Mouse (Mus musculus): ENCODE results near the gene Sh2b1. TPM values are rescaled to one million over a fixed set of nuclear protein-coding genes. Genes with fewer than 3 reads are reported as not detected.

Gene Sh2b1
- polyA plus RNA-seq, 1 experiment: not detected

GRCm38 (mm10) chr7:126463004-126463403 lies 12.2 kb downstream of the Sh2b1 start, which contains the start of gene Atp2a1:
Gene Atp2a1, minus strand, starts transcription at chr7:126463108.
- Histone ChIP-seq H3K4me1 (ENCODE audit: control insufficient read depth, insufficient read depth, low read length) (peaks cover 15% of the 10 kb centered on the region; the same call in 1 of the 2 replicates), H3K27ac (ENCODE audit: insufficient read depth, low read depth, low read length) (no peak within 1 kb of the TSS), H3K4me3 (ENCODE audit: insufficient read depth, low read depth, low read length) (no peak within 1 kb of the TSS)
- 60% methylated on average over 5 of the region's 5 CpGs for WGBS
- no peak for TF ChIP-seq POLR2A (IDR thresholded peaks at IDR 0.05; ENCODE audit: insufficient read depth, low read depth, low read length)
- no peak for TF ChIP-seq CTCF (IDR thresholded peaks at IDR 0.05; ENCODE audit: insufficient read depth, low read depth, low read length)

- no peak for TF ChIP-seq POLR2A (IDR thresholded peaks at IDR 0.05; ENCODE audit: insufficient read depth, low read depth, low read length)
- TF ChIP-seq CTCF (IDR thresholded peaks at IDR 0.05; ENCODE audit: insufficient read depth, low read depth, low read length): no peak
- 72% methylated on average over 3 of the region's 3 CpGs for WGBS
These were observed 13.6 kb downstream of the Sh2b1 start for GRCm38 (mm10) chr7:126461626-126462025.

GRCm38 (mm10) chr7:126460623-126461399 lies 14.4 kb downstream of the Sh2b1 start:
- TF ChIP-seq CTCF (IDR thresholded peaks at IDR 0.05; ENCODE audit: insufficient read depth, low read depth, low read length) (no peak), POLR2A (IDR thresholded peaks at IDR 0.05; ENCODE audit: insufficient read depth, low read depth, low read length) (no peak)
- Histone ChIP-seq H3K4me3 (ENCODE audit: insufficient read depth, low read depth, low read length) (no peak overlapping the region), H3K4me1 (ENCODE audit: control insufficient read depth, insufficient read depth, low read length) (peaks cover 9% of the 10 kb centered on the region; the same call in 1 of the 2 replicates), H3K27ac (ENCODE audit: insufficient read depth, low read depth, low read length) (no peak overlapping the region)
- 64% methylated on average over 10 of the region's 10 CpGs for WGBS

More at GRCm38 (mm10) chr7:126461626-126462025, 13.6 kb downstream of the Sh2b1 start:
- Histone ChIP-seq H3K4me1 (ENCODE audit: control insufficient read depth, insufficient read depth, low read length) (peaks cover 15% of the 10 kb centered on the region; the same call in 1 of the 2 replicates), H3K27ac (ENCODE audit: insufficient read depth, low read depth, low read length) (no peak overlapping the region), H3K4me3 (ENCODE audit: insufficient read depth, low read depth, low read length) (no peak overlapping the region)

GRCm38 (mm10) chr7:126458844-126459618 lies 16.2 kb downstream of the Sh2b1 start:
- Histone ChIP-seq H3K4me1 (ENCODE audit: control insufficient read depth, insufficient read depth, low read length) (no peaks in the 10 kb centered on the region), H3K27ac (ENCODE audit: insufficient read depth, low read depth, low read length) (no peak overlapping the region), H3K4me3 (ENCODE audit: insufficient read depth, low read depth, low read length) (no peak overlapping the region)
- no peak for TF ChIP-seq CTCF (IDR thresholded peaks at IDR 0.05; ENCODE audit: insufficient read depth, low read depth, low read length)
- TF ChIP-seq POLR2A (IDR thresholded peaks at IDR 0.05; ENCODE audit: insufficient read depth, low read depth, low read length): no peak
- WGBS: 86% methylated on average over 11 of the region's 11 CpGs

GRCm38 (mm10) chr7:126458225-126458624 lies 17.0 kb downstream of the Sh2b1 start:
- Histone ChIP-seq H3K27ac (ENCODE audit: insufficient read depth, low read depth, low read length) (no peak overlapping the region), H3K4me1 (ENCODE audit: control insufficient read depth, insufficient read depth, low read length) (no peaks in the 10 kb centered on the region), H3K4me3 (ENCODE audit: insufficient read depth, low read depth, low read length) (no peak overlapping the region)
- 87% methylated on average over 5 of the region's 5 CpGs for WGBS
- TF ChIP-seq CTCF (IDR thresholded peaks at IDR 0.05; ENCODE audit: insufficient read depth, low read depth, low read length): no peak

- 91% methylated on average over 17 of the region's 17 CpGs for WGBS
- no peak overlapping the region for H3K27ac ChIP-seq (ENCODE audit: insufficient read depth, low read depth, low read length)
- TF ChIP-seq POLR2A (IDR thresholded peaks at IDR 0.05; ENCODE audit: insufficient read depth, low read depth, low read length): no peak
- no peak overlapping the region for H3K4me3 ChIP-seq (ENCODE audit: insufficient read depth, low read depth, low read length)
- H3K4me1 ChIP-seq (ENCODE audit: control insufficient read depth, insufficient read depth, low read length): no peaks in the 10 kb centered on the region
These were observed 18.6 kb downstream of the Sh2b1 start for GRCm38 (mm10) chr7:126456382-126457266.

GRCm38 (mm10) chr7:126455242-126455641 lies 20.0 kb downstream of the Sh2b1 start:
- H3K4me1 ChIP-seq (ENCODE audit: control insufficient read depth, insufficient read depth, low read length): no peaks in the 10 kb centered on the region
- WGBS: 83% methylated on average over 2 of the region's 2 CpGs
- TF ChIP-seq CTCF (IDR thresholded peaks at IDR 0.05; ENCODE audit: insufficient read depth, low read depth, low read length) (no peak), POLR2A (IDR thresholded peaks at IDR 0.05; ENCODE audit: insufficient read depth, low read depth, low read length) (no peak)
- no peak overlapping the region for H3K27ac ChIP-seq (ENCODE audit: insufficient read depth, low read depth, low read length)
- no peak overlapping the region for H3K4me3 ChIP-seq (ENCODE audit: insufficient read depth, low read depth, low read length)

GRCm38 (mm10) chr7:126453861-126454260 lies 21.4 kb downstream of the Sh2b1 start:
- Histone ChIP-seq H3K27ac (ENCODE audit: insufficient read depth, low read depth, low read length) (no peak overlapping the region), H3K4me1 (ENCODE audit: control insufficient read depth, insufficient read depth, low read length) (no peaks in the 10 kb centered on the region), H3K4me3 (ENCODE audit: insufficient read depth, low read depth, low read length) (no peak overlapping the region)
- 75% methylated on average over 7 of the region's 7 CpGs for WGBS
- TF ChIP-seq CTCF (IDR thresholded peaks at IDR 0.05; ENCODE audit: insufficient read depth, low read depth, low read length) (no peak), POLR2A (IDR thresholded peaks at IDR 0.05; ENCODE audit: insufficient read depth, low read depth, low read length) (no peak)

Data from olfactory bulb, adult 2 months (tissue).